14 mouse cellular contexts compared by ENCODE assay signal in the genomic region with DNA sequence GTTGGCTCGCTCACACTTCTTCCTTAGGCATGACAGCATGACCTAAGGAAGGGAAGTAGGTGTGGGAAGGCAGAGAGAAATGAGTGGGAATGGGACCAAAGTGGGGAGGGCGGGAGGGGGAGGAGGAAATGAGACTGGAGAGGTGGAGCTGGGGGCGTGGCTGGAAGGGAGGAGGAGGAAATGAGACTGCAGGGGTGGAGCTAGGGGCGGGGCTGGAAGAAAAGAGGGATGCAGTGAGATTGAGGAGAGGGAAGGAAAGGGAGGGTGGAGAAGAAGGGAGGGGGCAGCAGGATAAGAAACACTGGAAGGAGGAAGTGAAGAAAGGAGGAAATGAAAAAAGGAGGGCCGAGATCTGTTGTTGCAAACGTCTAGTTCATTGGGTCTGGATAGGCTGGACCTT. TPM values are rescaled to one million over a fixed set of nuclear protein-coding genes. Genes with fewer than 3 reads are reported as not detected.
A peak's percentile ranks its signal among the peaks of the same experiment; 100 is the strongest.
DNase-seq lines count a peak whose midpoint lies in the region; TF ChIP-seq lines count a peak whose summit lies in the region.
"Had no signal": no experiment of that assay in that cellular context is flagged by ENCODE, and none has a peak within 500 bp of the region (broad histone marks: within the 10 kb centered on the region; RNA-seq: fewer than 3 reads in every experiment).

No protein-coding gene starts in this region.

- H3K79me2 ChIP-seq in heart, adult 2 months (replicated peaks; ENCODE audit: control insufficient read depth, insufficient read depth, low read length), result no peaks in the 10 kb centered on the region

- no peaks in the 10 kb centered on the region for H3K4me1 ChIP-seq in heart, adult 2 months (ENCODE audit: control insufficient read depth, insufficient read depth, low read length)
- peaks cover 27% of the 10 kb centered on the region for H3K4me1 ChIP-seq in thymus, adult 2 months (replicated peaks; ENCODE audit: control insufficient read depth, insufficient read depth, low read length)

- intact Hi-C loops in heart, adult 2 months (cut with DNase I), result no loop called here

- H3K36me3 ChIP-seq in heart, adult 2 months (ENCODE audit: control insufficient read depth, insufficient read depth, low read length), result no peaks in the 10 kb centered on the region
- no peaks in the 10 kb centered on the region for H3K36me3 ChIP-seq in thymus, adult 2 months (ENCODE audit: control insufficient read depth, insufficient read depth, low read length)
- H3K36me3 ChIP-seq: forebrain, embryonic 15.5 days; hindbrain, embryonic 10.5 days; limb, embryonic 13.5 days had no signal

- no peak for TF ChIP-seq POLR2A in heart, adult 2 months (IDR thresholded peaks at IDR 0.05; ENCODE audit: insufficient read depth, low read depth, low read length)
- no peak for TF ChIP-seq POLR2A in thymus, adult 2 months (IDR thresholded peaks at IDR 0.05; ENCODE audit: control insufficient read depth, extremely low read depth, insufficient read depth, low read length, poor library complexity)

- H3K27ac ChIP-seq in heart, adult 2 months, result no peak overlapping the region
- H3K27ac ChIP-seq in thymus, adult 2 months (ENCODE audit: control insufficient read depth, insufficient read depth, low read length), result peak overlapping the region; percentile 64
- H3K27ac ChIP-seq: forebrain, embryonic 15.5 days; hindbrain, embryonic 10.5 days; limb, embryonic 13.5 days had no signal

- TF ChIP-seq CTCF in heart, adult 2 months (IDR thresholded peaks at IDR 0.05), result no peak
- no peak for TF ChIP-seq CTCF in thymus, adult 2 months (IDR thresholded peaks at IDR 0.05; ENCODE audit: borderline replicate concordance, control insufficient read depth, extremely low read depth, insufficient read depth, low read length, poor library complexity)

- no peak overlapping the region for H3K4me3 ChIP-seq in heart, adult 2 months
- H3K4me3 ChIP-seq in thymus, adult 2 months (ENCODE audit: control insufficient read depth, insufficient read depth, low read length), result no peak overlapping the region
- H3K4me3 ChIP-seq: forebrain, embryonic 15.5 days; hindbrain, embryonic 10.5 days; limb, embryonic 13.5 days; myocyte had no signal

- no peak for TF ChIP-seq EP300 in heart, adult 2 months (IDR thresholded peaks at IDR 0.05; ENCODE audit: insufficient read depth, low read depth, low read length)

- peak; percentile 27 to 40 for DNase-seq in heart, adult 2 months
- DNase-seq in heart, adult 8-10 months (ENCODE audit: low spot score), result no peak
- peak; percentile 45 for DNase-seq in thymus, adult 2 months
- DNase-seq in thymus, adult 18-20 months, result no peak
- peak; percentile 8 for DNase-seq in lung, postnatal 25 days (ENCODE audit: low spot score)
- no peak for DNase-seq in layer of hippocampus, adult 9-11 months
- no peak for DNase-seq in frontal cortex, postnatal 14 days (ENCODE audit: low spot score in 2 of 2)
- DNase-seq in cerebellum, adult 11-12 months, result no peak
- DNase-seq: cerebellum, postnatal 36 days had no signal

- no peak overlapping the region for H3K9ac ChIP-seq in heart, adult 2 months (ENCODE audit: low read depth, low read length)
- H3K9ac ChIP-seq: forebrain, embryonic 15.5 days; limb, embryonic 13.5 days had no signal

- peaks cover 7% of the 10 kb centered on the region; the same call in 1 of the 2 replicates for H3K27me3 ChIP-seq in heart, adult 2 months (ENCODE audit: control insufficient read depth, insufficient read depth, low read length)
- peaks cover 3% of the 10 kb centered on the region; the same call in 1 of the 2 replicates for H3K27me3 ChIP-seq in thymus, adult 2 months (ENCODE audit: control insufficient read depth, insufficient read depth, low read length)

- WGBS in heart, adult 2 months, result 23% methylated on average over 6 of the region's 6 CpGs
- 62% methylated on average over 6 of the region's 6 CpGs for WGBS in thymus, adult 2 months

RNA-seq across cellular contexts. Expression of gene Cdh23, which starts 5.3 kb away (rescaled TPM):
- 1 to 10 TPM; 4.7 to 7.7 TPM for total RNA-seq in heart, adult 2 months (2021)
- polyA plus RNA-seq in heart, adult 2 months (2012; rRNA removed), result 5.3 and 7.0 TPM in 2 replicates
- 1 to 10 TPM; 5.5 to 7.6 (median 5.6) TPM for total RNA-seq in heart, adult 8-10 months (2022)
- 3.5 and 4.6 TPM in 2 replicates for polyA plus RNA-seq in thymus, adult 2 months (2012; rRNA removed)
- total RNA-seq: megakaryocyte-erythroid progenitor cell, adult 5-6 weeks had no signal

Comparison
In these comparisons a context has a peak if more than half of its experiments do, and no peak if none do; other contexts are left out.
1. DNase-seq: peak in heart, adult 2 months (2 of 2), thymus, adult 2 months (single experiment) and lung, postnatal 25 days (single experiment); none in heart, adult 8-10 months (single experiment), thymus, adult 18-20 months (0 of 2), layer of hippocampus, adult 9-11 months (single experiment), frontal cortex, postnatal 14 days (0 of 2) and cerebellum, adult 11-12 months (single experiment).